Mouse (Mus musculus): ENCODE results near the gene Fosl1.

Fosl1 gene

DNA sequence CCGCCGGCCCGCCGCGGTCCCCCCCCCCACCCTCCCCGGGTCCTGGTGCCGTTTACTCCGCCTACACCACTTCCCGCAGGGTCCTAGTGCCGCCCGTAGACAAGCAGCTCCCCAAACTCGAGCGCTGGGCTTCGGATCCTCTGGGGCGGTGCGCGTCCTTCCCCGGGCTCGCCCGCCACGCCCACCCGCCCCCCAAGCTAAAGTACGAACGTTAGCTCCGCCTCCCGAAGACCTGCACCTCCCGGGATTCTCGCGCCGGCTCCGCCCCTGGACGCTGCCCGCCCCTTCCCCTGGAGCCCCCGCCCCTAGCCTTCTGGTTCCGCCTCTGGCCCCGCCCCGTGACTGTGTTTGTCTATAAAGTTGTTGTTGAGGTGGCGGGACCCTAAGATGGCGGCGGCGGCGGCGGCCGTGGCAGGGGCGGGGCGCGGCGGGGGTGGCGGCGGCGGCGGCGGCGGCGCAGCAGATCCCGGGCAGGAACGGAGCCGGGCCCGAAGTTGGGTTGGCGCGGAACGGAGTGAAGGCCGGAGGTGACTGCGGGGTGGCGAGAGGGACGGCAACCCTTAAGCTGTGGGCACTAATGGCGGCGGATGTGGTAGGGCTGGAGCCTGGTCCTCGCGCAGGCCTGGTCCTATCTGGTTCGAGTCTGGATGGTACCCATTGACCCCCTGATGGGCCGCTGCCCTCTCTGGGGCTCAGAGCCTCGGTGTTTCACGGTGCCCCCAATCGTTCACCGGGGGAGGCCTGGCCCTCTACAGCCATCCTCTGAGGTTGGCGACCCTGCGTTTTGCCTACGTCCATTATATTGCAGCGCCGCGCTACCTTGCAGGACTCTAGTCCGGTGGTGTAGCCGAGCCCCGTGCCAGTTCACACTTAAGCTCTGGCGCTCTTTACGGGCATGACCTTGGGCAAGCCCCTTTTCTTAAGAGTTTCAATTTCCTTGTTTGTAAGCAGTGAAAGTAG, 22.3 kb upstream of the Fosl1 start, which contains the start of the genes Drap1 and AI837181:
TSS of gene Drap1 (minus strand) at position 198 of the 960 bp plus-strand sequence.
TSS of gene AI837181 (plus strand) at position 363 of the 960 bp plus-strand sequence.
- peak; percentile 99 for DNase-seq

DNA sequence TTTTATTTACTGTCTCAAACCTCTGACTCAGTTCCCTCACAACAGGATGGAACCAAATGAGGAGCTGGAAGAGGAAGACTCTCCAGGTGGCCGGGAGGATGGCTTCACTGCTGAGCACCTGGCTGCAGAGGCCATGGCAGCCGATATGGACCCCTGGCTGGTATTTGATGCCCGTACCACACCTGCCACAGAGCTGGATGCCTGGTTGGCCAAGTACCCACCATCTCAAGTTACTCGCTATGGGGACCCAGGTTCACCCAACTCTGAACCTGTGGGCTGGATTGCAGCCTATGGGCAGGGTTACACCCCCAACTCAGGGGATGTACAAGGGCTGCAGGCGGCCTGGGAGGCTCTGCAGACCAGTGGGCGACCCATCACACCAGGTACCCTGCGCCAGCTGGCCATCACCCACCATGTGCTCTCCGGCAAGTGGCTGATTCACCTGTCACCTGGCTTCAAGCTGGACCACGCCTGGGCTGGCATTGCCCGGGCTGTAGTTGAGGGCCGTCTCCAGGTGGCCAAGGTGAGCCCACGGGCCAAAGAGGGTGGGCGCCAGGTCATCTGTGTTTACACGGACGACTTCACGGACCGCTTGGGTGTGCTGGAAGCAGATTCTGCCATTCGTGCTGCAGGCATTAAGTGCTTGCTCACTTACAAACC, 21.3 kb upstream of the Fosl1 start:
- DNase-seq = no peak

DNA sequence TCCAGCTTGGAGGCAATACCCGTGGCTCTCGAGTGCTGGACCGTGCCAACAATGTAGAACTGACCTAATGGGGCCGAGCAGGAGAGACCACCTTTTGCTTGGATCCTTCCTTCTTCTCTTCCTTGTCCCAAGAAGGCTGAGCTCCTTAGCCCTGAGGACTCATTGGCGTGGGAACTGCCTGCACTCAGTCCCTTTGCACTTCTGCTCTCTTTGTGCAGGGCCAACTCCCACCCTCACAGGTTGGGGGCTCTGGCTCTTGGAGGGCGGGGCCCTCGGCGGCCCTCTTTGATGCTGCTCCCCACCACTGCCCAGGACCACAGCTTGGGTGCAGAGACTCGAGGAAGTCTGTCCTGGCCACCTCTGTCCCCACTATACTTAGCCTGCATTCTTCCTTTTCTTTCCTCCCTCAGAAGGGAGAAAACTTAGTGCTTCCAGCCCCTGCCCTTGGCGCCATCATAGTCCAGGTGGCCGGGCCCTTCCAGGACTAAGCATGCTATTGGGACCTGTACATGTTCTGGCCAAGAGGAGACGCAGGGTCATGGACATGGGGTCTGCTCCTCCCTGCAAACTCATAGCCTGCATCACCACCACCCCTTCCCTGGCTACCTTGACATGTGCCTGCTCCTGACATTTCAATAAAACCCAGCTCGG, 20.6 kb upstream of the Fosl1 start:
- no peak for DNase-seq

DNA sequence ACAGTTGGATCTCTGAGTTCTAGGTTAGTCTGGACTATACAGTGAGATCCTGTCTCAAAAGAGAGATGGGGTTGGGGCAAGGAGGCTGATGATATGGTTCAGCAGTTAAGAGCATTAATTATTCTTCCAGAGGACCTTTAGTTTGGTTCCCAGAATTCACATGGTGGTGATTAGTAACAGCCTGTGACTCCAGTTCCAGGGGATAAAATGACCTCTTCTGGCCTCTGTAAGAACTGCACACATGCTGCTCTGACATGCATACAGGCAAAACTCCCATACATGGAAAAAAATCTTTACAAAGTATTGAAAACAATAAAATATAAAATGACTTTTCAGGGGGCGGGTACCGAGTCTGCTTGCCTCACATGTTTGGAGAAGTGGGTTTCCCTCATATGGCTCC, 19.3 kb upstream of the Fosl1 start:
- no peak for DNase-seq

DNA sequence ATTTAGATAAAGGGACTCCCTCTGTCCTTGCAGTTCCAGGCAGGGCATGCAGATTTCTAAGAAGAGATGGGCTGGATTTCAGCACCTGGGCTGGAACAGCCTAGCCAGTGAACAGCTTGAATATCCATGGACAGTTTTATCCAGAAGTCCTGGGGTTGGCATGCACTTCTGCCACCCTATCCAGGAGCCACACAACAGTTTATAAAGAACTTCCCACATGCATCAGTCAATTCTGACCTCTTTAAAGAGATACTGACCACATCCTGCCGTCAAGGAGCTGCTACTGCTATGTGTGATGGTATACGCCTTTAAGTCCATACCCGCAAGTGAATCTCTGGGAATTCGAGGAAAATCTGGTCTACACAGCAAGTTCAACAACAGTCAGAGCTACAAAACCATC, 18.1 kb upstream of the Fosl1 start:
- DNase-seq = no peak

DNA sequence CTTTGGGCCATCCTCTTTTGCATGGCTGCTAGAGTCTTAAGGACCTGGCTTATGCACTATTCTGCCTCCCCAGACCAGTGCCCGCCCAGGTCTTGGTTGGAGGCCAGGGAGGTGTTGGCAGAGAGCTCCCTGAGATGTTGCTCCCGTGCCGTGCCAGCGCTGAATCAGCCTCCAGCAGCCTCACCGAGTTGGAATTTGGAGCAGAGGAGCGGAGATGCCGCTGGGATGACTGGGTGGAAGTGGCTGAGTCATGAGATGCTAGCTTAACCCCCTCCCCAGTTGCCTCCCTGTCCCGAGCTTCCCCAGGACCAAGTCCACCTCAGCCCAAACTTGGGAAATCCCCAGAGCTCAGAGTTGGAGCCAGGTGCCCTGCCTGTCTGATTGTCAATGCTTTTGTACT, 17.5 kb upstream of the Fosl1 start:
- no peak for DNase-seq

DNA sequence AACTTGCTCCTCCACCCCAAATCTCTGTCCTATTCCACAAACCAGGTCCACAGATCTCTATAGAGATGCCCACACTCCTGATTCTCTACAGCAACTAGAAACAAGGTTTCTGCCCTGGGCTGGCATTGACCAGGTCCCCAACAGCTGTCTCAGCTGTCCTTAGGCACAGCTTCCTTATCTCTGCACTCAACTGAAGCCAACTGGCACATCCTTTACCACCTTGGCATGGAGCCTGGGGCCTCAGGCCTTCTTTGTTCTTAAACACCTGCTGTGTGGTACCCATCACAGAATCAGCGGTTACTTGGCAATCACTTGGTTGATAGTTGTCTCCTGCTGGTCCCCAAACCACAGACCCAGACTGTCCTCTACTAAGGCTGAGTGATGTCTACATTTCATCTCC, 16.9 kb upstream of the Fosl1 start:
- no peak for DNase-seq

DNA sequence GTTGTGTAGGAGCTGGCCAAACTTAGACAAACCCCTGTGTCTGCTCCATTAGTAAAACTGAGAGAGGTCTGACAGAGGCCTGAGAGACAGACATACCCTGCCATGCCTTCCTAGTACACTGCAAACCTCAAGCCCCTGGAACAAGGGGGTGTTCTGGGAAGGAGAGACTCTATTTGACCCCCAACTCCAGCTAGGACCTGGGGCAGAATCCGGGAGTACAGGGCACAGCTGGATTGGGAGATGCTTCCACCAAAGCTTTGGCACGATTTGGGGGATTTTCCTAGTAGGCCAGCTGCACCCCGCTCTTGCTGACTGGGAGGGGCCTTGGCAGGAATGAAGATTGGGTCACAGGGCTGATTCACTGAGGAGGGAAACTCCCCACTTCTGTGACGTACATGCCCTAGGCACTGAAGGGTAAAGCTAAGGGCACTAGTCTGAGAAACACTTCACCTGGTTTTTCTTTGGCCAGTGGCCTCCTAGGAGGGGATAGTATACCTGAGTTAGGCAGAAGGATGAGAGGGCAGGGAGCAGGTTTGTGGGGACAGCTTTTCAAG, 15.4 kb upstream of the Fosl1 start:
- no peak for DNase-seq

DNA sequence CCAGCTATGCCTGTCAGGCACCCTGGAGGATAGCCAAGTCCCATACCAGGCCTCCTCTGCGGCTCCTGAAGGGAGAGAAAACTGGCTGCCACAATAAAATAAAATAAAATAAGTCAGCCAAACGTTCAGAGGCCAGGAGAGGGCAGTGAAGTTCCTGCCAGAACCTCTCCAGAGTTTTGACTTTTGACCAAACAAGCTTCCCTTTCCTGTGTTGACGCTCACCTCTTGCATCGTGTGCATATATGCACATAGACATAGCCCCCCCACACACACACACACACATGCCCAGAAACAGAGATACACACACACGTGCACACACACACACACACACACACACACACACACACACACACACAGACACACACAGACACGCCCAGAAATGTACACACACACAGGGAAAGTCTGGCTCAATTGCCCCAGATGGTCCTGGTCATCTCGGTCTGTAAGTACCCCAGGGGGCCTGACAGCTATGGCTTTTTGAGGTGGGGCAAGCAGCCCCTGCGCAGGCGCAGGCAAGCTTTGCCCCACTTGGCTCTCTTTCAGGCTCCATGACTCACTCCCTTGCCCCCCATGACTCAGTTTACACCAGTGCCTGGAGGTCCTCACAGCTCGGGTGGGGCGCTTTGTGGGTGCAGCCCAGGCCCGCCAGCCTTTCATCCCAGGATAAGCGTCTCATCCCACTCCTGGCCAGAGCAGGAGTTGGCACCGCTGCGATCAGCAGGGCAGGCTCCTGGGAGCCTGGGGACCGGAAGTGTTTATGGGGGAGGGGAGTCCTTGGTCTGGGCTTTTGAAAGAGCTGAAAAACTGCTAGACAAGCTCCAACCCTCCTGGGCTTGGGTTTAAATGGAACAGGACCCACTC, 14.1 kb upstream of the Fosl1 start:
- DNase-seq = peak; percentile 44

DNA sequence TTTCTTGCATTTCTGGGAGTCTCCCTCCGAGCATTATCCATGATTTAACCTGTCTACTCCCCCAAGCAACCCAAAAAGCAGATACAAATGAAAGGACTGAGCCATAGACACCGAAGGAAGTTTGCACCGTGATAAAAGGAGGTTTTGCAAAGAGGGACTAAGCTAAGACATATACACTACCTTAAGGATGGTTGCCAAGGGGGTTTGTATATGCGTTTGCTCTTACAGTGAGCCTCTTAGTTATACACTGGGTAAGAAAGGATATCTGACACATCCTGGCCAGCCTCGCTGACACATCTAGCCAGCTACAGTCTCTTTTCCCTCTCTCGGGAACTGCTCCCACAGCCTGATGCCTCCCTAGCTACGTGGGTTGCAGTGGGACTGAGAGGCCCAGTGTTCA, 13.4 kb upstream of the Fosl1 start:
- no peak for DNase-seq

DNA sequence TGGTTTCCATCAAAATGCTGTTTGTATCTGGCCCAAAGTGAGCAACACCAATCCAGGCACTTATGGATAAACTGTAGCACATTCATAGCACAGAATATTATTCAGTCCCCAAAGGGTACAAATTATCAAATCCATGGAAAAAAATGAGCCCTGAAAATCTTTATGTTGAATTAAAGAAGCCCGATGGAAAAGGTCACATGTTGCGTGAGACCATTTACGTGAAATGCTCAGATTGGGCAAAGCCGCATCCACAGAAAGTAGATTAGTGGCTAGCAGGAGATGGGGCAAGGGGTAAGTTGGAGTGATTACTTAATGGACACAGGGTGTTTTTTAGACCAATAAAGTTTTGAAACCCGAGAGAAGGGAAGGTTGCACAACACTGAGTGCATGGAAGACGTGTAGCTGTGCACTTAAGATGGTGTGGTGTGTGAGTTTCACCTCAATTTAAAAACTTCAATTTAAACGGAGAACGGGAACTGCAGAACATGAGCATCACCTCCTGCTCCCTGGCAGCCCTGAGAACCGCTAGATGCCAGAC, 2.9 kb upstream of the Fosl1 start:
- no peak for DNase-seq

DNA sequence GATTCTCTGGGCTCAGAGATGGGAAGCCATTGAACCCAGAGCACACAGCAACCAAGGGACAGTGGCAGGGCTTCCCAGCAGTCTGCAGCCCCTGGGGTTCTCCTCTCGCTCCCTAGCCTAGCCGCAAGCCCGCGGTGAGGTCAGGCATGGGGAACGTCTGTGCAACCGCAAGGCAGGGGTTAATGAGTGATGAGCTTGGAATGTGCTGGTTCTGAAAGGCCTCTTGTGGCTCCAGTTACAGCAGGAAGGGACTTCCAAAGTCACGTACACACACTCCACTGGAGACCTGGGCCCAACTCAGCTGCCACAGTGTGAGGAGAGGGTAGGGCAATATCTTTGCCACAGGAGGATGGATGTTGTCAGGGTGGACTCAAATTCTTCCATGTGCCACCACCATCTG, 2.4 kb upstream of the Fosl1 start:
- no peak for DNase-seq

DNA sequence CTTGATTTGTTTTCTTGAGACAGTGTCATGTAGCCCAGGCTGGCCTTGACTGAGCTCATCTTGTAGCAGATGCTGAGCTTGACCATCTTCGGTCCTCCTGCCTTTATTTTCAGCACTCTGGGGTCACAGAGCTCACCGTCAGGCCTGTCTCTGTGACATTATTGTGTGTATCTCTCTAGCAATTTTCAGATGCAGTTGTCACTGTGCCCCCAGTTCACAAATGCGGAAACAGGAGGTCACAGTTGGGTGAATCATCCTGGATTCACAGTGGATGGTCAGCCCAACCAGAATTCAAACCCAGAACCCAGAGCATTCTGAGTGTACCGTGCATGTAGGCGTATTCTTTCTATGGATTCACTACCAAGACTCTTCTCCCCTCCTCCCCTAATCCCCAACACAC, 1.6 kb upstream of the Fosl1 start:
- DNase-seq = no peak

DNA sequence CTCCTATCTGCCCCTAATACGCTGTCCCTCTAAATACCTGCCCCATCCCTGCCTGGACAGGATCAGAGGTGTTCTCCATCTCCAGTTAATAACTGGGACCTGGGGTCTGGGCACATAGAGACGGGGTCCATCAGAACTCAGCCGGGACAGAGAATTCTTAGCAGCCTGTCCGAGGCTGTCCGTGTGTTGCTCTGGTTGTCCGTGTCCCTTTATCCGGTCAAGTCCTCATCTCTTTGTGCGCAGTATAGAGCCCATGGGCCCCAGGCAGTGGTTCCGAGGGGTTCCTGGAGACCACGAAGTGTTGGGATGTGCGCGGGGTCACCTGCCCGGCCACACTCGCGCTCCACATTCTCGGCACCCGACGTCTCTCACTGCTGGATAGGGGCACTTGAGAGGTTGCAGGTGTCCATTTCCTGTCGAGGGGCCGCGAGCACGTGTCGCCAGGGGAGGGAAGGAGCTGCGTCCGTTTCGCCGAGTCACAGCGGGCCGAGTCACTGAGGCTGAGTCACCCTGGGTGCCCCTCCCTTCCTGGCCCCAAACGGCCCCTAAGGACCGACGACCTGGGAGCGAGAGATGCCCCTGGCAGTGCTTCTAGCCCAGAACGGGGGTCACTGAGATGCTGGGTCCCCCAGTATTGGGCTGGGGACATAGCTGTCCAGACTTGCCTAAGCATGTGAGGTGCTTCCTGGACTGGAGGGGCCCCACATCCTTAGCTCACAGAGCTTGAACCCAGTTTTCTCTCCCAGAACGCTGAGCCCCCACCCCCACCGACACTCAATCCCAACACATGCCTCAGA, 1.2 kb downstream of the Fosl1 start:
- DNase-seq = peak; percentile 79

DNA sequence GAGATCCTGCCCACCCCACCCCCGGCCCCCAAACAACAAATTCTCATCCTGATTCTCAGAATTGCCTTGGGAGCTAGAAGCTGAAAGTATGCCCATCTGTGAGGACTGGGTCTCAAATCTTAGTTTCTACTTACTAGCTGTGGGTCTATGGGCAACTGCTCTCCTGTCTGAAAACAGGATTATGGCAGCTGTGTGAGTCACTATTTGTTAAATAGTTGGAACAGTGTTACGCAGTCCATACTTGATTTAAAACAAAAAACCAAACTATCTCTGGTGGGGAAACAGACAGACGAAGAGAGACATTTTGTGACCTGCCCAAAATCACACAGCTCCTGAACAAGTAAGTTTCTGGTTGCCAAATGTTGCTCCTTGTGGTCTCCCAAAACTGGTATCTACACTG, 2.3 kb downstream of the Fosl1 start:
- no peak for DNase-seq

DNA sequence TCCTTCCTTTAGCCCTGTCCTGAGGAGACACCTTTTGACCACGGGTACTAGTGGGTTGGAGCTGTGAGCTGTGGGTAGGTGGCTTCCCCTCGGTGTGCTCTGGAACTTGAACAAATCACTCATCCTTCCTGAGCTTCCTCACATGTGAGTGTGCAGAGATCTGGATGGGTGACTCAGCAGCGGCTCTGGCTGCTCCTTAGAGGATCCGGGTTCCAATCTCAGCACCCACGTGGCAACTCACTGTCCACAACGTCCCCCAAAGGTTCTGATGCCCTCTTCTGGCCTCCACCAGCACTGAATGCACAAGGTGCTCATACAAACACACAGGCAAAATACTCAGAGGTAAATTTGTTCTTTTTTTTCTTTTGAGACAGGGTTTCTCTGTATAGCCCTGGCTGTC, 4.4 kb downstream of the Fosl1 start:
- no peak for DNase-seq

DNA sequence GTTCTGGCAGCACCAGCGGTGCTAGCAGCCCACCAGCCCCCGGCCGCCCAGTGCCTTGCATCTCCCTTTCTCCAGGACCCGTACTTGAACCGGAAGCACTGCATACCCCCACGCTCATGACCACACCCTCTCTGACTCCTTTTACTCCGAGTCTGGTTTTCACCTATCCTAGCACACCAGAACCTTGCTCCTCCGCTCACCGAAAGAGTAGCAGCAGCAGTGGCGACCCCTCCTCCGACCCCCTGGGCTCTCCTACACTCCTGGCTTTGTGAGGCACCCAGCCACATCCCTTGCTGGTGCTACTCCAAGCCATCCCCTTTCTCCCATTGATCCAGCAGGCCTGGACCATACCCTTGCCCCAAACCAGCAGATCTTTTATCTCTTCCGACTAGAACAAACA, 7.7 kb downstream of the Fosl1 start:
- DNase-seq = no peak

DNA sequence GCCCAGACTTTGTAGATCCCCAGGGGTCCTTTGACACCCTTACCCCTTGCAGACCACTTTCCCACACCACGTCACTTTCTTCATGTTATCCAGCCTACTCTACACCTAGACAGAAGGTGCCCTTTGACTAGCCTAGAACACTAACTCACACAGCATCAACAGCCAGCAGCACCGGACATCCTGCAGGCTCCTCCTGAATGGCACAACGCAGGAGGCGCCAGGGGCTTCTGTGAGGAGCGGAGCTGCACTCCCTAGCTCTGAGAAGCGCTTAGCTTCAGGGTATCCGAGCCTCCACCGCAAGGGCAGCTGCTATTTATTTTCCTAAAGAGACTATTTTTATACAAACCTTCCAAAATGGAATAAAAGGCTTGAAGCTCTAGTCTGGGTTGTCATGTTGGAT, 8.2 kb downstream of the Fosl1 start:
- DNase-seq = no peak

DNA sequence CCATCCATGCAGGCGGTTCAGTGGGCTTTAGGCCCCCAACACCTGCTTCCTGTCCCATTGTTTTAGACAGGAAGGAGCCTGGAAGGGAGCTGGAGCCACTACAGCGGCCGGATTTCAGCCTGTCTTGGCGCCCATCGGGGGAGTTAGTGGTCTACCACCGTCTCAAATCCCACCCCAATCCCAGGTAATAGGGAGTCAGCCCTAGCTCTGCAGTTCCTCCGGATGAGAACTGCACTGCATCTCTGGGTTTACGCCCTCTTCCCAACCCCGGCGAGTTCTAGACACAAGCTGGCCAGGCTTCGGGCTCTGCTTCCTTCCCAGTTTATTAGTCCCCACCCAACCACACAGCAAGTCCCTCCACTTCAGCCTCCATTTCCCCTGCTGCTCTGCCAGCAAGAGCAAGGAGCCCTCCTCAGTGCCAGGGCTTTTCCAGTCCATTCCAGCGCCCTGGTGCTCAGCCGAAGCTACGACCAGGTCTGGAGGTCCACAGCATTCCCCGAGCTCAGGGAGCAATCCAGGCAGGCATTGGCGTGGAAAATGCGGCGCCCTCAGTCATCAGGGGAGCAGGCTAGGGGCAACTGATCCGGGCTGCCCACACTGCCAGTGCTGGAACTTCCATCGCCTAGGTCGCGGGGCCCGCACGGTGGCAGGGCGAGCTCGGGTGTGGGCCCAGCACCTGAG, 9.0 kb downstream of the Fosl1 start:
- peak; percentile 21 for DNase-seq

DNA sequence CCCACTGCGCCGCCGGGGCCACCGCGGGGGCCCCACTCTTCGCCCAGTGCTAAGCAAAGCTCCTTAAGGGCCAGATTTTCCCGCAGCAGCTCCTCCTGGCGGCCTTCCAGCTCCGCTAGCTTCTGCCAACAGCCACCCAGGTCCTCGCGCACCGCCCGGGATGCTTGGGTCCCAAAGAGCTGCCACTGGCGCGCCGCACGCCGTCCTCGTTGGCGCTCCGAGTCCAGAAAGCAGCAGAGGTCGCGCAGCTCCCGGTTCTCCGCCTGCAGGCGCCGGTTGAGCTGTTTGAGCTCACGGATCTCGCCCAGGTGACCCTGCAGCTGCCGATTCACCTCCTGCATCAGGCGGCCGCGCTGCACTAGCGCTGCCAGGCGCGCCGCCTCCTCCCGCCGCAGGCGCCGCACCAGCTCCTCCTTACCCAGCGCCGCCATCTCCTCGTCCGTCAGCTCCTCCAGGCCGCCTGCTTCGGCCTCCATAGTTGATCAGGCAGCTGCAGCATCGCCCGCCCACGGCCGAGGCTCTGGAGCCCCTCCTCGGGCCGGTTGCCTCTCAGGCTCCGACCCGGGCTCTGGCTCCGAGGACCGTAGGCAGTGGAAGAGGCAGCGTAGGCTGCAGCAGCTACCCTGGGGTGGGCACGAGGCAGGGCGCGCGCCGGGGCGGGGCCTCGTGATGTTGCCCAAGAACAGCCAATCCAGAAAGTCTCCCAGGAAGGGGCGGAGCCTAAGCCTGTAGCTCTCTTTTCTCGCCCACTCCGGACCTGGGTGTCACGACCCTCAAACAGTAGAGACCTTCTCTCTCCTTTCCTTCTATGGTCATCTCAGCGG, 9.8 kb downstream of the Fosl1 start:
- peak; percentile 95 for DNase-seq
